Mouse (Mus musculus) forebrain, embryonic 12.5 days (tissue): ENCODE results near the gene Sytl3. TPM values are rescaled to one million over a fixed set of nuclear protein-coding genes. Genes with fewer than 3 reads are reported as not detected.
A peak's percentile ranks its signal among the peaks of the same experiment; 100 is the strongest.
"Not testable (repeated sequence)": the region's sequence is repeated elsewhere in the genome, so short reads cannot be mapped to it uniquely, and the experiment has no call there.

Experiments
- ATAC-seq: fragments of 200-750 bp; cut with Nextera tagmentation; 2 replicates; pipeline ENCODE4 v1.8.0; 2017; ENCODE audit warnings: moderate TSS enrichment; ENCODE audit not compliant: low FRiP score
- H3K27ac ChIP-seq: fragments of 300-500 bp; sonication (generic); 2 replicates; pipeline ENCODE4 v1.5.1; 2016; ENCODE audit warnings: mild to moderate bottlenecking
- H3K27me3 ChIP-seq: fragments of 300-500 bp; sonication (generic); 2 replicates; pipeline ENCODE4 v1.6.1; 2016; ENCODE audit warnings: mild to moderate bottlenecking
- H3K36me3 ChIP-seq: fragments of 300-500 bp; sonication (generic); replicated peaks from 2 replicates; pipeline ENCODE4 v1.6.1; 2016; ENCODE audit warnings: mild to moderate bottlenecking
- H3K4me1 ChIP-seq: fragments of 300-500 bp; sonication (generic); 2 replicates; pipeline ENCODE4 v1.6.1; 2016
- H3K4me2 ChIP-seq: fragments of 300-500 bp; sonication (generic); 2 replicates; pipeline ENCODE4 v1.6.1; 2016; ENCODE audit warnings: mild to moderate bottlenecking, moderate library complexity
- H3K4me3 ChIP-seq: fragments of 300-500 bp; sonication (generic); replicated peaks from 2 replicates; pipeline ENCODE4 v1.5.1; 2016; ENCODE audit warnings: mild to moderate bottlenecking
- H3K9ac ChIP-seq: fragments of 300-500 bp; sonication (generic); 2 replicates; pipeline ENCODE4 v1.6.1; 2016; ENCODE audit warnings: mild to moderate bottlenecking
- H3K9me3 ChIP-seq: fragments of 300-500 bp; sonication (generic); 2 replicates; pipeline ENCODE4 v1.6.1; 2016
- WGBS: fragments of 180-500 bp; shearing (Covaris S2); methylation state at CpG from one replicate; pipeline ENCODE4 v1.1.7; 2016; 5-methylcytosine and 5-hydroxymethylcytosine counted together
- polyA plus RNA-seq: library from polyadenylated mRNA; unstranded; fragments of >200 nt; fragmentation: Nextera tagmentation; extraction: Ambion mirVana; gene quantifications from 2 replicates; pipeline ENCODE4 v1.2.1, GENCODE M21; 2016

Gene Sytl3
- polyA plus RNA-seq, 1 experiment from 2014 or later, result 0.51 TPM

- H3K36me3 ChIP-seq, H3K27me3 ChIP-seq, H3K9me3 ChIP-seq, H3K9ac ChIP-seq, H3K4me1 ChIP-seq, H3K4me2 ChIP-seq, H3K27ac ChIP-seq, H3K4me3 ChIP-seq: not testable (repeated sequence)
- ATAC-seq, result peak; percentile 80
- 43% methylated on average over 8 of the region's 9 CpGs for WGBS
These were observed 44.7 kb downstream of the Sytl3 start for GRCm38 (mm10) chr17:6703381-6704270.

- WGBS, result 87% methylated on average over 5 of the region's 5 CpGs
These were observed 47.6 kb downstream of the Sytl3 start for GRCm38 (mm10) chr17:6706448-6706847.

GRCm38 (mm10) chr17:6707422-6707821, 48.5 kb downstream of the Sytl3 start:
- not testable (repeated sequence) for H3K36me3 ChIP-seq, H3K4me1 ChIP-seq, H3K9ac ChIP-seq, H3K27me3 ChIP-seq, H3K4me3 ChIP-seq, H3K9me3 ChIP-seq, ATAC-seq, H3K4me2 ChIP-seq, H3K27ac ChIP-seq
- WGBS, result 86% methylated on average over 5 of the region's 5 CpGs

More at GRCm38 (mm10) chr17:6706448-6706847, 47.6 kb downstream of the Sytl3 start:
- H3K36me3 ChIP-seq, H3K27ac ChIP-seq, H3K9me3 ChIP-seq, H3K9ac ChIP-seq, H3K4me2 ChIP-seq, H3K4me1 ChIP-seq, ATAC-seq, H3K4me3 ChIP-seq, H3K27me3 ChIP-seq: not testable (repeated sequence)

GRCm38 (mm10) chr17:6708194-6708593, 49.3 kb downstream of the Sytl3 start:
- not testable (repeated sequence) for H3K4me3 ChIP-seq

GRCm38 (mm10) chr17:6713483-6713882, 54.6 kb downstream of the Sytl3 start:
- 75% methylated on average over 2 of the region's 2 CpGs for WGBS
- not testable (repeated sequence) for H3K27ac ChIP-seq, H3K9me3 ChIP-seq, H3K36me3 ChIP-seq, H3K9ac ChIP-seq, H3K4me2 ChIP-seq, ATAC-seq, H3K27me3 ChIP-seq, H3K4me3 ChIP-seq, H3K4me1 ChIP-seq

More at GRCm38 (mm10) chr17:6708194-6708593, 49.3 kb downstream of the Sytl3 start:
- not testable (repeated sequence) for H3K4me2 ChIP-seq, H3K9me3 ChIP-seq, H3K9ac ChIP-seq, ATAC-seq, H3K36me3 ChIP-seq, H3K27ac ChIP-seq, H3K27me3 ChIP-seq, H3K4me1 ChIP-seq
- WGBS, result 86% methylated on average over 2 of the region's 2 CpGs

GRCm38 (mm10) chr17:6713944-6714343, 55.1 kb downstream of the Sytl3 start:
- H3K27ac ChIP-seq, H3K9me3 ChIP-seq, H3K36me3 ChIP-seq, H3K9ac ChIP-seq, ATAC-seq, H3K4me2 ChIP-seq, H3K4me1 ChIP-seq, H3K4me3 ChIP-seq, H3K27me3 ChIP-seq: not testable (repeated sequence)
- WGBS, result 82% methylated on average over 8 of the region's 8 CpGs

- no peak overlapping the region for H3K4me3 ChIP-seq
These were observed 69.2 kb downstream of the Sytl3 start for GRCm38 (mm10) chr17:6727996-6728610.

GRCm38 (mm10) chr17:6729244-6729742, 70.4 kb downstream of the Sytl3 start:
- H3K36me3 ChIP-seq, result no peaks in the 10 kb centered on the region
- no peaks in the 10 kb centered on the region for H3K9me3 ChIP-seq
- no peak for ATAC-seq
- H3K9ac ChIP-seq, result no peak overlapping the region
- H3K4me3 ChIP-seq, result no peak overlapping the region
- H3K4me2 ChIP-seq, result no peak overlapping the region
- H3K27ac ChIP-seq, result peak overlapping the region; percentile 60; the same call in 1 of the 2 replicates
- WGBS, result 17% methylated on average over 6 of the region's 6 CpGs
- 0 out of 2 replicates have a peak, but pooled peaks cover 4% of the 10 kb centered on the region for H3K27me3 ChIP-seq
- peaks cover 6% of the 10 kb centered on the region for H3K4me1 ChIP-seq

More at GRCm38 (mm10) chr17:6727996-6728610, 69.2 kb downstream of the Sytl3 start:
- 94% methylated on average over 12 of the region's 12 CpGs for WGBS
- ATAC-seq, result no peak
- no peaks in the 10 kb centered on the region for H3K9me3 ChIP-seq
- no peaks in the 10 kb centered on the region for H3K36me3 ChIP-seq
- H3K27ac ChIP-seq, result no peak overlapping the region
- H3K9ac ChIP-seq, result no peak overlapping the region
- 0 out of 2 replicates have a peak, but pooled peaks cover 4% of the 10 kb centered on the region for H3K27me3 ChIP-seq
- H3K4me2 ChIP-seq, result no peak overlapping the region
- H3K4me1 ChIP-seq, result peaks cover 6% of the 10 kb centered on the region

- H3K9me3 ChIP-seq, result no peaks in the 10 kb centered on the region
- H3K4me1 ChIP-seq, result peaks cover 9% of the 10 kb centered on the region
- H3K4me2 ChIP-seq, result no peak overlapping the region
- 0 out of 2 replicates have a peak, but pooled peaks cover 4% of the 10 kb centered on the region for H3K27me3 ChIP-seq
- H3K27ac ChIP-seq, result no peak overlapping the region
- ATAC-seq, result no peak
- H3K9ac ChIP-seq, result no peak overlapping the region
- no peak overlapping the region for H3K4me3 ChIP-seq
- H3K36me3 ChIP-seq, result no peaks in the 10 kb centered on the region
- WGBS, result 81% methylated on average over 8 of the region's 8 CpGs
These were observed 72.2 kb downstream of the Sytl3 start for GRCm38 (mm10) chr17:6731132-6731531.

- H3K4me2 ChIP-seq, result no peak overlapping the region
- no peak for ATAC-seq
- H3K27ac ChIP-seq, result no peak overlapping the region
- H3K27me3 ChIP-seq, result 0 out of 2 replicates have a peak, but pooled peaks cover 4% of the 10 kb centered on the region
- no peak overlapping the region for H3K9ac ChIP-seq
- no peaks in the 10 kb centered on the region for H3K36me3 ChIP-seq
- peaks cover 14% of the 10 kb centered on the region for H3K4me1 ChIP-seq
- no peak overlapping the region for H3K4me3 ChIP-seq
- no peaks in the 10 kb centered on the region for H3K9me3 ChIP-seq
- 92% methylated on average over 12 of the region's 12 CpGs for WGBS
These were observed 72.7 kb downstream of the Sytl3 start for GRCm38 (mm10) chr17:6731634-6732033.

- Histone ChIP-seq H3K27me3 (no peaks in the 10 kb centered on the region), H3K4me1 (peaks cover 24% of the 10 kb centered on the region), H3K4me3 (no peak overlapping the region), H3K36me3 (no peaks in the 10 kb centered on the region), H3K4me2 (no peak overlapping the region), H3K9me3 (no peaks in the 10 kb centered on the region), H3K9ac (no peak overlapping the region), H3K27ac (no peak overlapping the region)
- ATAC-seq, result no peak
- WGBS, result 94% methylated on average over 4 of the region's 4 CpGs
These were observed 73.8 kb downstream of the Sytl3 start for GRCm38 (mm10) chr17:6732665-6733064.

GRCm38 (mm10) chr17:6733322-6733875, 74.5 kb downstream of the Sytl3 start:
- peaks cover 30% of the 10 kb centered on the region for H3K4me1 ChIP-seq
- 95% methylated on average over 10 of the region's 10 CpGs for WGBS
- no peak overlapping the region for H3K9ac ChIP-seq
- no peak overlapping the region for H3K4me2 ChIP-seq
- no peak for ATAC-seq
- H3K27ac ChIP-seq, result no peak overlapping the region
- H3K27me3 ChIP-seq, result no peaks in the 10 kb centered on the region
- H3K9me3 ChIP-seq, result no peaks in the 10 kb centered on the region
- no peak overlapping the region for H3K4me3 ChIP-seq
- H3K36me3 ChIP-seq, result no peaks in the 10 kb centered on the region
